Mouse (Mus musculus): ENCODE measurements around the gene Rpp40.

GRCm38 (mm10) chr13:35949814-35950455 lies 43.8 kb upstream of the Rpp40 start:
- TF ChIP-seq CTCF (IDR thresholded peaks at IDR 0.05; ENCODE audit: control insufficient read depth, insufficient read depth, insufficient read length) (no peak), CEBPB (IDR thresholded peaks at IDR 0.05; ENCODE audit: low read depth) (no peak), USF1 (IDR thresholded peaks at IDR 0.05; ENCODE audit: low read depth) (no peak)
